Mouse (Mus musculus) thymus, adult 2 months (tissue): ENCODE measurements around the gene Erbb3. TPM values are rescaled to one million over a fixed set of nuclear protein-coding genes. Genes with fewer than 3 reads are reported as not detected.

Experiments
- DNase-seq: peaks from one replicate; pipeline ENCODE4 v3.0.0; 2021
- H3K27ac ChIP-seq: fragments of 200-500 bp; 2 replicates; pipeline ENCODE4 v1.5.1; 2012; ENCODE audit warnings: low read length, control low read depth; ENCODE audit not compliant: control insufficient read depth, insufficient read depth
- H3K27me3 ChIP-seq: fragments of 200-500 bp; 2 replicates; pipeline ENCODE4 v1.6.1; 2012; ENCODE audit warnings: mild to moderate bottlenecking, low read length, moderate library complexity, mixed read lengths; ENCODE audit not compliant: control insufficient read depth, insufficient read depth
- H3K36me3 ChIP-seq: fragments of 200-500 bp; 2 replicates; pipeline ENCODE4 v1.6.1; 2012; ENCODE audit warnings: mild to moderate bottlenecking, low read length, moderate library complexity; ENCODE audit not compliant: control insufficient read depth, insufficient read depth
- H3K4me1 ChIP-seq: fragments of 200-500 bp; replicated peaks from 2 replicates; pipeline ENCODE4 v1.6.1; 2012; ENCODE audit warnings: low read length; ENCODE audit not compliant: control insufficient read depth, insufficient read depth
- H3K4me3 ChIP-seq: fragments of 200-500 bp; 2 replicates; pipeline ENCODE4 v1.5.1; 2012; ENCODE audit warnings: mild to moderate bottlenecking, low read length, control low read depth, moderate library complexity; ENCODE audit not compliant: control insufficient read depth, insufficient read depth
- CTCF ChIP-seq: fragments of 200-500 bp; IDR thresholded peaks from 2 replicates; pipeline ENCODE4 v1.5.1; 2012; ENCODE audit warnings: mild to moderate bottlenecking, control low read depth, low read length, moderate library complexity, borderline replicate concordance; ENCODE audit not compliant: control insufficient read depth, poor library complexity, insufficient read depth; ENCODE audit errors: extremely low read depth
- POLR2A ChIP-seq: fragments of 200-500 bp; IDR thresholded peaks from 2 replicates; pipeline ENCODE4 v1.6.1; 2012; ENCODE audit warnings: mild to moderate bottlenecking, low read length, control low read depth, moderate library complexity; ENCODE audit not compliant: control insufficient read depth, poor library complexity, insufficient read depth; ENCODE audit errors: extremely low read depth
- WGBS: fragments of 180-500 bp; shearing (Covaris S2); methylation state at CpG from one replicate; pipeline ENCODE4 v1.1.7; 2018; 5-methylcytosine and 5-hydroxymethylcytosine counted together
- polyA plus RNA-seq: library from polyadenylated mRNA; depleted of rRNA; stranded (reverse); fragments of >200 nt; gene quantifications from 2 replicates; pipeline ENCODE4 v1.2.3, GENCODE M21; 2012

Gene Erbb3
- polyA plus RNA-seq, 1 experiment, result 2.8 TPM

GRCm38 (mm10) chr10:128592797-128593196 is 3.3 kb upstream of the Erbb3 start:
- TF ChIP-seq CTCF (no peak), POLR2A (no peak)
- 90% methylated on average over 5 of the region's 5 CpGs for WGBS
- Histone ChIP-seq H3K4me1 (peaks cover 17% of the 10 kb centered on the region), H3K27me3 (peaks cover 2% of the 10 kb centered on the region; the same call in 1 of the 2 replicates), H3K4me3 (no peak overlapping the region), H3K36me3 (no peaks in the 10 kb centered on the region), H3K27ac (no peak overlapping the region)
- DNase-seq, result no peak

- H3K4me3 ChIP-seq, result no peak overlapping the region
- TF ChIP-seq POLR2A (no peak), CTCF (no peak)
- no peaks in the 10 kb centered on the region for H3K36me3 ChIP-seq
- DNase-seq, result no peak
- no peak overlapping the region for H3K27ac ChIP-seq
- peaks cover 30% of the 10 kb centered on the region for H3K4me1 ChIP-seq
- WGBS, result 88% methylated on average over 6 of the region's 6 CpGs
- peaks cover 2% of the 10 kb centered on the region; the same call in 1 of the 2 replicates for H3K27me3 ChIP-seq
Observed at GRCm38 (mm10) chr10:128591436-128591835, 2.0 kb upstream of the Erbb3 start.

- H3K27me3 ChIP-seq, result peaks cover 2% of the 10 kb centered on the region; the same call in 1 of the 2 replicates
- WGBS, result 2% methylated on average over 43 of the region's 43 CpGs
- no peaks in the 10 kb centered on the region for H3K36me3 ChIP-seq
- TF ChIP-seq CTCF (peak; percentile 100), POLR2A (no peak)
- peak; percentile 70 for DNase-seq
- H3K27ac ChIP-seq, result no peak overlapping the region
- H3K4me1 ChIP-seq, result peaks cover 35% of the 10 kb centered on the region
- H3K4me3 ChIP-seq, result peak overlapping the region; percentile 63
Observed at GRCm38 (mm10) chr10:128590193-128590690, 790 bp upstream of the Erbb3 start.

GRCm38 (mm10) chr10:128588775-128589463 is 533 bp downstream of the Erbb3 start:
- DNase-seq, result no peak
- Histone ChIP-seq H3K27ac (no peak overlapping the region), H3K4me1 (peaks cover 46% of the 10 kb centered on the region), H3K27me3 (peaks cover 2% of the 10 kb centered on the region; the same call in 1 of the 2 replicates), H3K36me3 (no peaks in the 10 kb centered on the region), H3K4me3 (peak overlapping the region; percentile 63)
- 20% methylated on average over 23 of the region's 23 CpGs for WGBS
- TF ChIP-seq POLR2A (no peak), CTCF (0 out of 2 replicates have a peak, but pooled peaks have one; percentile 2)

- Histone ChIP-seq H3K4me1 (peaks cover 46% of the 10 kb centered on the region), H3K4me3 (no peak overlapping the region)
Observed at GRCm38 (mm10) chr10:128588136-128588535, 1.3 kb downstream of the Erbb3 start.

GRCm38 (mm10) chr10:128587697-128588096 is 1.8 kb downstream of the Erbb3 start:
- no peak; the same call in 1 of the 2 replicates for TF ChIP-seq CTCF
- no peak for DNase-seq
- peak overlapping the region; percentile 31; the same call in 1 of the 2 replicates for H3K27ac ChIP-seq
- no peaks in the 10 kb centered on the region for H3K36me3 ChIP-seq
- no peak overlapping the region for H3K4me3 ChIP-seq
- 33% methylated on average over 8 of the region's 8 CpGs for WGBS
- peaks cover 46% of the 10 kb centered on the region for H3K4me1 ChIP-seq
- peaks cover 2% of the 10 kb centered on the region; the same call in 1 of the 2 replicates for H3K27me3 ChIP-seq

More at GRCm38 (mm10) chr10:128588136-128588535, 1.3 kb downstream of the Erbb3 start:
- no peak overlapping the region for H3K27ac ChIP-seq
- no peak for TF ChIP-seq POLR2A
- no peak for TF ChIP-seq CTCF
- 72% methylated on average over 1 of the region's 1 CpGs for WGBS
- H3K27me3 ChIP-seq, result peaks cover 2% of the 10 kb centered on the region; the same call in 1 of the 2 replicates
- no peaks in the 10 kb centered on the region for H3K36me3 ChIP-seq
- DNase-seq, result no peak
